Mouse (Mus musculus): ENCODE data around the gene Enoph1. TPM values are rescaled to one million over a fixed set of nuclear protein-coding genes. Genes with fewer than 3 reads are reported as not detected.

Enoph1 gene
- total and polyA plus RNA-seq, 2 experiments from 2014 or later: 50.0 to 55.0 TPM

DNA sequence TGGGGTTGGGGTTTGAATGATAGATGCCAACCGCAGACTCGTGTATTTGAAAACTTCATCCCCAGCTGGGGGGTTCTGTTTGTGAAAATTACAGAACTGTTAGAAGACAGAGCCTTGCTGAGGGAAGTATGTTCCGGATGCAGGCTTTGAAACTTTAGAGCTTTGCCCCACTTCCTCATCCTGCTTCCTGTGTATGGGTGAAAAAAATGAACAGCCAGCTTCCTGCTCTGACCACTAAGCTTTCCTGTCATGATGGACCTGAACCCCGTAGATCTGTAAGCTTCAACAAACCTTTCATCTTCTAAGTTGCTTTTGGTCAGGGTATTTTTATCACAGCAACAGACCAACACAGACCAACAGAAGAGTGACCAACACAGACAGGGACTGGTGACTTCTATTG lies 42.2 kb downstream of the Enoph1 start:
- TF ChIP-seq CTCF (IDR thresholded peaks at IDR 0.05): no peak
- 90% methylated on average over 4 of the region's 4 CpGs for WGBS
- DNase-seq (ENCODE audit: low spot score): no peak

DNA sequence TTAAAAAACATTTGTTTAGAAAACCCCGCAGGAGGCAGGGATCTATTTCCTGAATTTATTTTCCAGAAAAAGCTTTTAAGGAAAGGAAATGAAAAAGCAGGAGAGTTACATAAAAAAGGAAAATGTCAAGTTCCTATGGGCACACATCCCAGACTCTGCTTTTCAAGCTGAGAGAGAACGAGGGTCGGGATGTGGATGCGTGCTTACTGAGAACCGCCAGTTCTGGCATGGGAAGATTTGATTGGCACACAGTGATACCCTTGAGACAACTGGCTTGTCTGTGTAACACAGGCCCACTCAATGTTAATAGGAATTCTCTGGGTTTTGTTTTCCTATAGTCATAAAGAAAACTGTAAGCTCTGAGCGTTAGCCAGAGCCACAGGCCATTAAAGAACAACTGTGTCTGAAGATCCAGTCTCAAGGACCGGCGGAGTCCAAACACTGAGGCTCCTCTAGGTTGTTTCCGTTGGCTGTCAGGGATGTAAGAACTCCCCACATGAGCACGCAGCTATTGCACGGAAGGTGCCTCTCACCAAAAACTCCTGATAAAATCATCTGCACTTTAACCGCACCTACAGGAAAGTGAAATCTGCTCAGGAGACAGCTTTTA lies 44.3 kb downstream of the Enoph1 start:
- Histone ChIP-seq H3K36me3 (ENCODE audit: insufficient read depth, low read length) (peaks cover 5% of the 10 kb centered on the region; the same call in 1 of the 2 replicates), H3K4me3 (ENCODE audit: low read depth, low read length) (no peak overlapping the region), H3K4me2 (ENCODE audit: low read depth, low read length, poor library complexity, severe bottlenecking) (no peak overlapping the region), H3K9me3 (ENCODE audit: low read length) (no peaks in the 10 kb centered on the region), H3K4me1 (ENCODE audit: insufficient read depth, low read length) (peaks cover 2% of the 10 kb centered on the region; the same call in 1 of the 2 replicates), H3K27ac (ENCODE audit: low read depth, low read length) (no peak overlapping the region), H3K9ac (replicated peaks; ENCODE audit: low read length, poor library complexity, severe bottlenecking) (no peak overlapping the region), H3K27me3 (ENCODE audit: insufficient read depth, low read length) (no peaks in the 10 kb centered on the region)
- TF ChIP-seq CTCF (IDR thresholded peaks at IDR 0.05): no peak
- WGBS: 44% methylated on average over 12 of the region's 12 CpGs
- peak; percentile 38 for DNase-seq (ENCODE audit: low spot score)
- ATAC-seq (ENCODE audit: low FRiP score): no peak

More for the DNA sequence above, 42.2 kb downstream of the Enoph1 start:
- peaks cover 5% of the 10 kb centered on the region; the same call in 1 of the 2 replicates for H3K36me3 ChIP-seq (ENCODE audit: insufficient read depth, low read length)
- peaks cover 2% of the 10 kb centered on the region; the same call in 1 of the 2 replicates for H3K4me1 ChIP-seq (ENCODE audit: insufficient read depth, low read length)
- no peak overlapping the region for H3K4me3 ChIP-seq (ENCODE audit: low read depth, low read length)
- no peak overlapping the region for H3K9ac ChIP-seq (replicated peaks; ENCODE audit: low read length, poor library complexity, severe bottlenecking)
- no peak overlapping the region for H3K27ac ChIP-seq (ENCODE audit: low read depth, low read length)
- no peaks in the 10 kb centered on the region for H3K27me3 ChIP-seq (ENCODE audit: insufficient read depth, low read length)
- no peaks in the 10 kb centered on the region for H3K9me3 ChIP-seq (ENCODE audit: low read length)
- no peak for ATAC-seq (ENCODE audit: low FRiP score)
- H3K4me2 ChIP-seq (ENCODE audit: low read depth, low read length, poor library complexity, severe bottlenecking): no peak overlapping the region

DNA sequence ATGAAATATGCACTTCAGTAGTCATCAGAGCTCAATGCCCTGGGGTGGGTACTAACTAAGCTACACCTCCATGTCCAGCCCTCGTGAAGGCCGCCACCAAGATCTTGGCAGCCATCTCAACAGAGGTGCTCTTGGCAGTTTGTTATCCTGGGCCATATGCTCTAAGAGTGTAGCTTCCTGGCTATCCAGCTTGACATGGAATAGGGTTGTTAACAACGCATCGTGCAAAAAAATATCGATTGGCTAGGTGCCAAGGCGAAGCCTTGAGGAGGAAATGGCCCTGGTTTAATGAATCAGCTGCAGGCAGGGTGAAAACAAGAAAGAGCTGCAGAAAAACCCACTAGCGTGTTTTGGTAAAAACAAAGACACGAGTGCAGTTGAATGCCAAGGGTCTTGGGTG lies 45.3 kb downstream of the Enoph1 start:
- H3K4me1 ChIP-seq (ENCODE audit: insufficient read depth, low read length): peaks cover 2% of the 10 kb centered on the region; the same call in 1 of the 2 replicates
- H3K36me3 ChIP-seq (ENCODE audit: insufficient read depth, low read length): peaks cover 5% of the 10 kb centered on the region; the same call in 1 of the 2 replicates
- no peaks in the 10 kb centered on the region for H3K9me3 ChIP-seq (ENCODE audit: low read length)
- no peaks in the 10 kb centered on the region for H3K27me3 ChIP-seq (ENCODE audit: insufficient read depth, low read length)
- ATAC-seq (ENCODE audit: low FRiP score) (no peak), DNase-seq (ENCODE audit: low spot score) (peak; percentile 40)
- 64% methylated on average over 8 of the region's 8 CpGs for whole genome bisulfite sequencing
- no peak overlapping the region for H3K27ac ChIP-seq (ENCODE audit: low read depth, low read length)
- H3K9ac ChIP-seq (replicated peaks; ENCODE audit: low read length, poor library complexity, severe bottlenecking): no peak overlapping the region
- no peak overlapping the region for H3K4me3 ChIP-seq (ENCODE audit: low read depth, low read length)
- H3K4me2 ChIP-seq (ENCODE audit: low read depth, low read length, poor library complexity, severe bottlenecking): no peak overlapping the region
- no peak for TF ChIP-seq CTCF (IDR thresholded peaks at IDR 0.05)

DNA sequence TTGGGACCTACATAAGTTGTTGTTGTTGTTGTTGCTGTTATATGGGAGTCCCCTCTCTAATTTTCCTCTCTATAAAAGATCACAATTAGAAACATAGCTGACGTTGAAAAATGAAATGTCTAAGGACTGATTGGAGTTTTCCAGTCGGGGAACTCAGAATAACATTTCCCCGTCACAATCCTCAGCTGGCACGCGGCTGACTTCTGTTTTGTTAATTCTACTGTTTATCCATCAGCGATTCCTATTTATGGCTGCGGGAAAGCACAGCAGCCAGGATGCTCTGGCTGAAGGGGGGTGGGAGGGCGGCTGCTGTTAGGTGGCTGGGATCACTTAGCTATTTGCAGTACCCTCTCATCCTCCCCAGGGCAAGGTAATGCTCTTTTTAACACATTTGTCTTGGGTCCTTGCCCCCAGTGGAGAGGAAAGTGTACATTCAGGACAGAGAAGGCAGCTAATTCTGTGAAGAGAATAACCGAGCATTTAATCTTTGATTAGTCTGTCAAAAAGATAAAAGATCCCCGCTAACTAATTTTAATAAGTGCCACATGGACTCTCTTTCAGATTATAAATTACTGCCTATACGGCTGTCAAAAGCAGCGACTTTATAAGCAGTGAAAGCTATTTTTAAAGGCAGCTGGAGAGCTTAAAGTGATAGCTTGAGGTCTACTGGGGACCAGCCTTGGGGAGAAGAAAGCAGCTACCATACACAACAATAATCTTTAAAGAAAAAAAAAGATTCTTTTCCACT lies 50.9 kb downstream of the Enoph1 start:
- 0 out of 2 replicates have a peak overlapping the region, but pooled peaks have one; percentile 18 for H3K27ac ChIP-seq (ENCODE audit: low read depth, low read length)
- 25% methylated on average over 12 of the region's 12 CpGs for WGBS
- ATAC-seq (ENCODE audit: low FRiP score): peak; percentile 10; the same call in 1 of the 2 replicates
- H3K4me2 ChIP-seq (ENCODE audit: low read depth, low read length, poor library complexity, severe bottlenecking): 0 out of 2 replicates have a peak overlapping the region, but pooled peaks have one; percentile 4
- TF ChIP-seq CTCF (IDR thresholded peaks at IDR 0.05): no peak
- H3K36me3 ChIP-seq (ENCODE audit: insufficient read depth, low read length): 0 out of 2 replicates have a peak, but pooled peaks cover 2% of the 10 kb centered on the region
- H3K27me3 ChIP-seq (ENCODE audit: insufficient read depth, low read length): no peaks in the 10 kb centered on the region
- no peaks in the 10 kb centered on the region for H3K9me3 ChIP-seq (ENCODE audit: low read length)
- DNase-seq (ENCODE audit: low spot score): no peak
- no peak overlapping the region for H3K4me3 ChIP-seq (ENCODE audit: low read depth, low read length)
- 0 out of 2 replicates have a peak, but pooled peaks cover 6% of the 10 kb centered on the region for H3K4me1 ChIP-seq (ENCODE audit: insufficient read depth, low read length)
- H3K9ac ChIP-seq (replicated peaks; ENCODE audit: low read length, poor library complexity, severe bottlenecking): no peak overlapping the region

DNA sequence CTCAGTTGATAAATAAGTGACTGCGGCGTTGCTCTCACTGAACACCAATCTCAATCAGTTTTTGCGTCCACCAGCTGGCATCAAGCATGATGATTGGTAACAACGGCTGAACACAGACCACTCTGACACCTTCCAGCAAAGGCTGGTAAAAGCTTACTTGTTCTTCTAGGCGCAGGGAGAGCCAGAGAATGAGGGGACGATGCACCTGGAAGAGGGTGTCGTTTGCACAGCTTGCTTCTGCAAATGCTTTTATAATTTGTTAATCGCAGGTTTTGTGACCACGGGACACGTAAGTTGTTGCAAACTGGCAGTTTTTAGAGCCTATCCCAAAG lies 51.4 kb downstream of the Enoph1 start:
- Histone ChIP-seq H3K4me2 (ENCODE audit: low read depth, low read length, poor library complexity, severe bottlenecking) (peak overlapping the region; percentile 24; the same call in 1 of the 2 replicates), H3K9ac (replicated peaks; ENCODE audit: low read length, poor library complexity, severe bottlenecking) (no peak overlapping the region)
- 28% methylated on average over 10 of the region's 10 CpGs for WGBS

More for the DNA sequence above, 51.4 kb downstream of the Enoph1 start:
- Histone ChIP-seq H3K27ac (ENCODE audit: low read depth, low read length) (peak overlapping the region; percentile 55; the same call in 1 of the 2 replicates), H3K4me3 (ENCODE audit: low read depth, low read length) (no peak overlapping the region), H3K27me3 (ENCODE audit: insufficient read depth, low read length) (no peaks in the 10 kb centered on the region), H3K36me3 (ENCODE audit: insufficient read depth, low read length) (no peaks in the 10 kb centered on the region), H3K9me3 (ENCODE audit: low read length) (no peaks in the 10 kb centered on the region), H3K4me1 (ENCODE audit: insufficient read depth, low read length) (0 out of 2 replicates have a peak, but pooled peaks cover 6% of the 10 kb centered on the region)
- DNase-seq (ENCODE audit: low spot score) (peak; percentile 61), ATAC-seq (ENCODE audit: low FRiP score) (peak; percentile 41; the same call in 1 of the 2 replicates)
- TF ChIP-seq CTCF (IDR thresholded peaks at IDR 0.05): no peak

Measured in midbrain, postnatal 0 days (tissue).